Mouse (Mus musculus): ENCODE measurements at regions not wholly inside any gene's neighbourhood (a gene's known extent, or its start where the extent isn't known, plus 50 kb on each side); places are given as distances from the start of the nearest gene placed in this dataset.

DNA sequence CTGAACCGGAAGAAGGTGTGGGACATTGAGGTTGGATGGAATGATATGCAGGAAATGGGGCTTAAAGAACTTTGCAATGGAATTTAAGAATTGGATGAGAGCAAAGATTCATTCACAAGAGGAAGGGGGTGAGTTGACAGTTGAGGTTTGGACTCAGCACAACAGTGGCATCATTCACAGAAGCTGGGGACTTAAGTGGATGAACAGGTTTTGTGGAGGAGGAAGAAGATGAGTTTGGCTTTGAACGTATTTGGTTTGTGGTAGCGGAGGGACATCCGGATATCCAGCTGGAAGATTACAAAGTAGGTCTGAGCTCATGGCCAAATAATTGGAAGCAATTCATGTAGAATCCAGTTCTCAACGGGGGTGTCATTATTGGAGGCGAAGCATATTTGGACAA lies 121.3 kb downstream of the Dusp6 start:
- TF ChIP-seq GATA1 (IDR thresholded peaks at IDR 0.05; ENCODE audit: low read length), result no peak
- no peak for TF ChIP-seq TAL1 (IDR thresholded peaks at IDR 0.05; ENCODE audit: low read length)
